Mouse (Mus musculus): ENCODE measurements around the gene Clic6.
"Not testable (repeated sequence)": the region's sequence is repeated elsewhere in the genome, so short reads cannot be mapped to it uniquely, and the experiment has no call there.

Clic6 gene

GRCm38 (mm10) chr16:92472898-92473297 is 12.6 kb upstream of the Clic6 start:
- no peak for DNase-seq

GRCm38 (mm10) chr16:92475093-92475860 is 10.3 kb upstream of the Clic6 start:
- DNase-seq: no peak

DNA sequence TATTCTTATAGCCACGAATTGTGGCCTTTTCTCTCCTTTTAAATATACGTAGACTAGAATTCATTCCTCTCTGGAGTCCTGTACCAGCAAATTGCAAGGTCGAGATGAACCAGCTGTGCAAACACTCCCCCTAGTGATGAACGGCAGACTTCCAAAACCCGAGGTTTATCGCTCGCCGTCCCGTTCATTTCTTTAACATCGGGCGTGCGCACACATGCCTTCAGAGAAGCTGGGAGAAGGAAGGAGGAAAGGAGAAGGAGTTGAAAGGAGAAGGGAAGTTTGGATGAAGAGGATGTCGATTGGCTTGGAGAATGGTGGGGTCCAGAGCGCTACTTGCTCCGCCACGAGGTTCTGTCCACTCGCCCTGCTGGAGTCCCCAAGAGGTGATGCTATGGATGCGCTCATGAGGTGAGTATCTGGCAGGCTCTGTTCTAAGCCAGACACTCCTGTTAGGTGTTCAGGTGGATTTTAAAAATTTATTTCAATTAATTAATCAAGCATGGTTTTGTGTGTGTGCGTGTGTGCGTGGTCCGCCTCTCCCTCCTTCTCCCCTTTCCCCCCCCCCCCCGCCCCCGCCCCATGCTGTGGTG is 6.9 kb upstream of the Clic6 start:
- DNase-seq: peak; percentile 47 to 56

GRCm38 (mm10) chr16:92487086-92487485 is 1.6 kb downstream of the Clic6 start:
- no peak for DNase-seq

DNA sequence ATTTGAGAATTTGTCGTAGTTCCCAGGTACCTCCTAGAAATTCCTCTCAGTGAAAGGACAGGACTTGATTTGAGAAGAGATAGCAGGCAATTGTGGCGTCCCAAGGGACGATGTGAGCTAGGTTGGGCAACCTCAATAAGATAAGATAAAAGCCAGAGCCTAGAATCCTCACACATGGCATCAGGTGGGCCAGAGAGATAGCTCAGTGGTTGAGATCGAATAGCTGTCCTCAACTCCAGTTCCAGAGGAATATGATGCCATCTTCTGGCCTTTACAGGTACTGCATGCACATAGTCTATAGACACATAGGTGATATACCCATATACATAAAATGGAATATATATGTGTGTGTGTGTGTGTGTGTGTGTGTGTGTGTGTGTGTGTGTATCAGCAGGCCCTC is 2.0 kb downstream of the Clic6 start:
- no peak for DNase-seq

GRCm38 (mm10) chr16:92488456-92488855 is 2.9 kb downstream of the Clic6 start:
- DNase-seq: no peak

DNA sequence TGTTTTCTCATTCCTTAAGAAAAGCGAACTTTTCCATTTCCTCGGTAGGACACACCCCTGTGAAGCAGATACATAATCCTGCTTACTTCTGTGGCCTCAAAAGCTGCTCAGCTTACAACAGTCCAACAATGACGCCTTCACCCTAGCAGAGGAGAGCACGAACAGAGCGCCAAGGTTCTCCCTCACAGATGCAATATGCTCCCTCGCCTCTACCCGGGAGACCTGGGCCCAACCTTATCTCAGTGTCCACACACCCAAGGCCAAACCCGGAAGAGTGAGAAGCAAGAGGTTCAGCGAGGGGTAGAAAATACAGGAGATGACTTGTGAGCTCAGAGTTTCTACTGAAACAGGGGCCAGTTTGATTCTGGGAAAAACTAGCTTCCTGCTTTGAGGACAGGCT is 3.8 kb downstream of the Clic6 start:
- no peak for DNase-seq

GRCm38 (mm10) chr16:92497851-92498588 is 12.5 kb downstream of the Clic6 start:
- no peak for DNase-seq

- DNase-seq: no peak
Observed at GRCm38 (mm10) chr16:92498589-92498981, 13.0 kb downstream of the Clic6 start.

DNA sequence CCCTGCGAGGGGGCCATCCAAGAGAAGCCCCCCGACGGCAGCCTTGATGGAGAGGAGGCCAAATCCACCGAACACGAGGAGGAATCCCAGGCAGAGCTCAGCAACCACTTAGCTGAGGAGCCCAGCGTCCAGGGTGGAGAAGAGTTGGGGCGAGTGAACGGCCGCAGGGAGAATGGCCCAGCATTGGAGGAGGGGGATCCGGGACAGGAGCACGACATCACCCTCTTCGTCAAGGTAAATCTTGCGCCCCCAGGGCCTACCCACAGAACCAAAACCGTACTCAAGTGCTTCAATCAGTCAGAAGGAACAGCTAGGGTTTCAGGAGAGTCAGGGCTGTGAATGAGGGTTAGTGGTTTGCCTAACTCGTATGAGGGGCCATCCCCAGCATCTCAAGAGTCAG is 13.8 kb downstream of the Clic6 start:
- no peak for DNase-seq

- no peak for DNase-seq
Observed at GRCm38 (mm10) chr16:92500534-92500933, 15.0 kb downstream of the Clic6 start.

DNA sequence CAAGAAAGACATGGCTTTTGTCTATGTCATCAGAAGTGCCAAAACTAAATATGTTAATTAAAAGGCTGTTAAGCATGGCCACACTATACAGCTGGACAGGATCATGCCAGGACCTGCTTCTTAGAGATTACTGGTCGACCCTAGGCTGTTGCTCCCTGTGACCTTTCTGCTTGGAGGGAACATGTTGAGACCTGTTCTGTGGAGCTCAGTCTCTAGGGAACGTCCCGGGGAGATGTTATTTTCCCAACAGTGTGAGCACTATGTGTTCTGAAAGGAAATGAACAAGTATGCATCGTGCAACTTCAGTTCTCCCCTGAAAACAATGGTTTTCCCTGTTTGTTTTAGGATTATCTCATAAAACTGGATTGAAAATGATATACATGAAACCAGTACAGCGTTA is 17.6 kb downstream of the Clic6 start:
- no peak for DNase-seq

DNA sequence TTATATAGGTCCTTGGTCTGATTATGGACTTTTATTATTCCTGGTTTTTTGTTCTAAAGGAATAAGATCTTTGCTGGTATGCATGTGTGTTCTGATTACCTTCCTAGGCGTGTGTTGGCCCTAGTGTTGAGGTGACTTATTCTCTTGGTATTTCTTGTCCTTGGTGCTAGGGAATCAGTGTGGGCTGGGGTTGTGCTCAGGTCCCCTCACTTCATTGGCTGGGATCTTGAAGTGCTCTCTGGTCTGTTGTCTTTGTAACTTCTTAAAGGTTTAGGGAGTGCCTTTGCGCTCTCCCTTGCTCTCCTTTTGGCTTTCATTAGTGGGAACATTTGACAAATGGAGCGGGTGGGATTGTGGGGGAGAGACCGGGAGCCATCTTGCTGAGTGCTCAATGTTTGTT is 22.0 kb downstream of the Clic6 start:
- DNase-seq: no peak

DNA sequence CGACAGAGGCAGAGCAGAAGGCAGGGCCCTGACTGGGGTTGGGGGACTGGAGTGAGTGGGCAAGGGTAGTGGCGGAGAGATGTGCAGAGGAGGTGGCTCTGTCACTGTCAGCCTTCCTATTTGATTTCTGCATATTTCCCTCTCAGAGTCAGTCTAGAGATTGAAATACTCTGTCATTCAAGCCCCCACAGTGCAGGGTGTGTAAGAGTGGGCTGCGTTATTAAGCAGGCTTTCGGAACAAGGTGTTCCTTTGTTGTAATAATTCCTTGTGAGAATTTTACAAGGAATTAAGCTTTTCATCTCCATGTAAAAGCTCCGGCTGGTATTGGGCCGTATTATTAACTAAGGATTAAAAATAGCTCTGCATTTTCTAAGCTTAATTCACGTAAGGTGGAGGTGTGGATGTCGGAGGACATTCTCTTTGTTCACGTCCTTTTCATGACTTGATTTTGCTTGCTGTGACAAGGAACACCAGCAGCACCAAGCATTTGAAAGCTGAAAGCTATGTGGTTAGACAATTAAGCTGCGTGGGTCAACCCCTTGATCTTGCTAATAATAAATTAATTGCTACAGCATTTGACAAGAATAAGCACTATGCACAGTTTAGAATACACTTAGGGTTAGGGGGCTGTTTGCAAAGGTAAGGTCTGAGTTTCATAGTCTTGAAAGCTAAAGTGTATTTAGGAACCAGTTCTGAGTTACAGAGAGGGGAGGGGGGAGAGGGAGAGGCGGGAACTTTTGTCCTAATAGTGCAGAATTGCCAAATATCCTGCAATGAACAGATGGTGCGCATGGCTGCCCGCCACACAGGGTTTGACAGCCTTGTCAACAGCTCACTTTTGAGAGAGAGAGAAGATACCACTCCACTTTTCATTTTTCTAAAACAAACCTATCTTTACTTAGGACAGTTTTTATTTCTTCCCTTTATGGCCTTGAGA is 25.6 kb downstream of the Clic6 start:
- DNase-seq: no peak

DNA sequence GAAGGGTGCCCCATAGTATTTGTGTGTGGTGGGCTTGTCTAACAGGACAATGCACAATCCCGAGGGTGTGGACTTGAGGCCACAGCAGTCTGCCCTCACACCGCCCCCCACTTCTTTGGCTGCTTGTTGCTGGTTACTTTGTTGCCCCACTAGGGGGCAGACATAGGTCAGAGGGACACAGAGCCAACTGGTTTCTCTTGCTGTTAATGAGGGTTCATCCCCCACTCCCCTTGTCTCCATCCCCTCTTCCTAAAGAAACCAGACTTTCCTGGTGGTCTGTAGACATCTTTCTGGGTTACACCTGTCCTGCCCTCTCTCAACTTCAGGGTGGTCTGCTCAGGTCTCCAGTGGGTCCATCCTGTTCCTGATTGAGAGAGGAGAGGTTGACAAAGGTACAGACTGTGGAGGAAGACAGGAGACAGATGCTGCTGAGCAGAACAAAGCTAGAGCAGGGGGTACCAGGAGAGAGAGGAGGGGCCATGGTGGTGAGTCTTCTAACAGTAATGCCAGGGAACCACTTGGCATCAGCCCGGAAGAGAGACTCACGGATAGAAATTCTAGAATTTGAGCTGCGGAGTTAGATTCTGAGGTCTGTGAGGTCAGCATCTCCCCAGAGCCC is 26.3 kb downstream of the Clic6 start:
- no peak for DNase-seq

GRCm38 (mm10) chr16:92514896-92515295 is 29.4 kb downstream of the Clic6 start:
- DNase-seq: not testable (repeated sequence)

DNA sequence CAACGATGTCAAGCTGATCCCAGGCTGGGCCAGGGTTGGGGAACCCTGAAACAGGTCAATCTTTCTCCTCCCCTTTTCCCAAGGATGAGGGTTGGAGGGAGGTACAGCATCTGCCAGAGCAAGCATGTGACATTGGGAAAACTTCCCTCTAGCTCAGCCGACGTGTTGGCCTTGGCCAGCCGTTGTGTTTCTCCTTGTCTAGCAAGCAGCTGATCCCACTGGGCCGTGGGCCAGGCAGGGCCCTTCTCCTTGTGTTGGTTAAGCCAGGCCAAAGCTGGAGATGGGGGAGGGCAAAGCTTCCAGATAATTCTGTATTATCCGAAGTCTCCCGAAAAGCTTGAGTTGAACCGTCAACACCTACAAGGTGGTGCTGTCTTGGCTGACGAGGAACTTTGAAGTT is 30.6 kb downstream of the Clic6 start:
- DNase-seq: no peak

DNA sequence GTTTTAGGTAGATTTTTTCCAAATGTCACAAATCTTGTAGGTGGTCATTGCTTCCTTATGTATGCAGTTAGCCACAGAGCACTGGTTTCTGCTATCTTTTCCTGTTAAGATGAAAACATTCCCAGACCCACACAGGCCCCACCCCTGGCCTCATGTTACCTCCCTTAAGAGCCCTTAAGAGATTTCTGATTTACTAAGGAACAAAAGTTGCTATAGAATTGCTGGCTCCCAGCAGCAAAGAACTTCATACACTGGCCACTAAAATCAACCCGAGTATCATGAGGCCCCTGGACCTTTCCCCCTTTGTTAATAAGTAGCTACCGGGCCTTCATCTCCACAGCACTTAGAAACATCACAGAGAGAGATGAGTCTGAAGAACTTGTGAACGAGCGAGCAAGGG is 33.2 kb downstream of the Clic6 start:
- DNase-seq: no peak

DNA sequence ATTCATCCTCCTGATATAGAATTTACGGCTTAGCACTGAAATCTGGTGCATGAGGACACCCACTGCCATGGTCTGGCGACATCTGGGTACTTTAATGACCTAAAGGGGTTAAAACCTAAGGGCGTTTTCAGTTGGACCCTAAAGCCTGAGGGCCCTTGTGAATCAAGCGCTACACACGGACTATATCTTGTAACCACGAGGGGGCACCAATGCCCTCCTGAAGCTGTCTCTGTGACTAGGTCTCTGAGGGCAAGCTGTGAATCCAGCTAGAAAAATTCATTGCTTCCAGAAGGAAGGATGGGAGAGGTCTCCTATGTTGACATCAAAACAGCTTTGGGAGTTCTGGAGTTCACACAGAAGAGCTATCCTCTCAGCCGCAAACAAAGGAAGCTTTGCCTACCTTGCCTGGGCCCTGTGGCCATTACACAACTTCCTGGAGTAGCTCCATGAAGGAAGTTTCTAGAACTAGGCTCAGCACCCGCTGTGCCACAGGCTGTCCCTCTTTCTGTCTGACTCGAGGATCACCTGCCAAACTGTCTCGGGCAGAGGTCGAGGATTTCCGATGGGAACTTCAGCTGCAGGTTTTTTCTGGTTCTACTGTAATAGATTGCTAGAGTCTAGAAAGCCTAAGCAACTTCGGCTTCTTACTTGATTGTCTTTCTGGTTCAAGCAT is 34.4 kb downstream of the Clic6 start:
- DNase-seq: peak in 1 of 2 experiments; percentile 48

DNA sequence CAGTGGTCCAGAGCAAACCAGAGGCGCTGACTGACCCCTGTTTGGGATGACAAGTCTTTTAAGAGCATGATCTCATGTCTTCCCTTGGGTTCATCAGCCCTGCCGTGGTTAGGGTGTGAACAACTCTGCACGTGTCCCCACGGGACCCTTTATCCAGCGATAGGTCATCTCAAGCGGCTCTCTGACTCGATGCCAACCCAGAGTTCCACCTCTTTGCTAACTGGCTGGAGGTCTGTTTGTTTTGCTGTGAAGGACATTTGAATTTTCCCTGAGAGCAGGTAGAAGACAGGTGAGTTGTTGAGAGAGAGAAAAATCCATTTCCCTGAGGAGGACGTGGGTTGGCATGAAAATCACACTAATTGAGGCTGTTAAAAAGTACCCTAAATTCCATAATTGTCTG is 37.8 kb downstream of the Clic6 start:
- DNase-seq: no peak

DNA sequence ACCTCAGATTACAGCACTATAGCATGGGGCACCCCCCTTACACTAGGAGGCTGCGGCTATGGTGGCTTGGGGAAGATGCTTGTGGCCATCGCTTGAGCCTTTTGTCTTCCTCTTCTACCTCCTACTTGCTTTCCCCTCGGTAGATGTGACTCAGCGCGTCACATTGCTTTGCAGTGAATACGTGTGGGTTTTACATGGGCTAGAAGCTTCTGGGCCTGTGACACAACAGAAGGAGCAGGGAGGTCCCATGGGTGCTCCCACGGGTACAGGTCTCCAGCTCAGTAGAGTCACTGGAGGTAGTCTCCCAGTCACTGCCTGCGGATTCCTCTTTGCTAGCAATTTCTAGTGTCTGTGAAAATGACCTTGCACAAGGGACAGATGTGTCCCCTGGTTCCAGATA is 39.1 kb downstream of the Clic6 start:
- no peak for DNase-seq

DNA sequence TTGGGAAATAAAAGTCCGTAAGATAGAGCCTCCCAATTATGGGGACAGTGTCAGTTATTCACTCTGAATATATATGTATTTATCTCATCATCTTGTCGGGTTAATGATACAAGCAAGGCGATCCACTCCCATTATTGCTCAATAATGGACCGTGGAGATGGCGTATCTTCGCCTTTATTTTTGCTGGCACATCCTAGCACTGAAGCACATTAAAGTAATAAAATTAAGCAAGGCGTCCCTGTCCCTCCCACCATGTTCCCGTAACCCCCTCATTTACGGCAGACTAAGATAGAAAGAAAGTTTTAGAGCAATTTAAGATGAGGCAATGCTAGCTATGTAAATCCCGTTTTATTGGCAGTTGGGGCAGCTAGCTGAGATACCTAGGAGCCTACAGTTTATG is 40.4 kb downstream of the Clic6 start:
- no peak for DNase-seq

All from kidney, adult 8-10 months (tissue).